Comparison of ENCODE assay signal across 9 mouse cellular contexts in genomic region chr5:33705612-33706349, GRCm38 (mm10). TPM values are rescaled to one million over a fixed set of nuclear protein-coding genes. Genes with fewer than 3 reads are reported as not detected.
A peak's percentile ranks its signal among the peaks of the same experiment; 100 is the strongest.
DNase-seq lines count a peak whose midpoint lies in the region; ATAC-seq and TF ChIP-seq lines count a peak whose summit lies in the region.
"Had no signal": no experiment of that assay in that cellular context is flagged by ENCODE, and none has a peak within 500 bp of the region (broad histone marks: within the 10 kb centered on the region; RNA-seq: fewer than 3 reads in every experiment).

No protein-coding gene starts in this region.

- intact Hi-C loops in gastrocnemius, postnatal 36 days (cut with DNase I), result no loop called here

- H3K4me2 ChIP-seq in intestine, embryonic 16.5 days (ENCODE audit: low read depth, low read length), result no peak overlapping the region
- no peak overlapping the region; the same call in 1 of the 2 replicates for H3K4me2 ChIP-seq in intestine, embryonic 15.5 days (replicated peaks)
- H3K4me2 ChIP-seq in embryonic facial prominence, embryonic 11.5 days (ENCODE audit: low read depth, low read length), result no peak overlapping the region
- H3K4me2 ChIP-seq in limb, embryonic 12.5 days, result no peak overlapping the region

- peaks cover 18% of the 10 kb centered on the region for H3K4me1 ChIP-seq in intestine, embryonic 16.5 days (ENCODE audit: control insufficient read depth, insufficient read depth, low read length)
- H3K4me1 ChIP-seq in intestine, embryonic 15.5 days (replicated peaks), result peaks cover 23% of the 10 kb centered on the region
- H3K4me1 ChIP-seq in E14TG2a.4 (replicated peaks; ENCODE audit: low read depth, low read length), result peaks cover 30% of the 10 kb centered on the region
- peaks cover 5% of the 10 kb centered on the region; the same call in 1 of the 2 replicates for H3K4me1 ChIP-seq in embryonic facial prominence, embryonic 11.5 days (ENCODE audit: control insufficient read depth, insufficient read depth, low read length)
- peaks cover 26% of the 10 kb centered on the region for H3K4me1 ChIP-seq in limb, embryonic 12.5 days (replicated peaks)

- TF ChIP-seq CTCF in E14TG2a.4 (conservative IDR thresholded peaks at IDR 0.05; ENCODE audit: low read length), result no peak

- no peaks in the 10 kb centered on the region for H3K27me3 ChIP-seq in intestine, embryonic 16.5 days (replicated peaks; ENCODE audit: control insufficient read depth, insufficient read depth, low read length)
- no peaks in the 10 kb centered on the region; the same call in 1 of the 2 replicates for H3K27me3 ChIP-seq in intestine, embryonic 15.5 days (replicated peaks)
- H3K27me3 ChIP-seq in E14TG2a.4 (ENCODE audit: insufficient read depth, low read length), result peaks cover 87% of the 10 kb centered on the region
- no peaks in the 10 kb centered on the region for H3K27me3 ChIP-seq in embryonic facial prominence, embryonic 11.5 days (ENCODE audit: control insufficient read depth, insufficient read depth, low read length)
- H3K27me3 ChIP-seq in limb, embryonic 12.5 days, result peaks cover 11% of the 10 kb centered on the region; the same call in 1 of the 2 replicates

- H3K9me3 ChIP-seq in intestine, embryonic 16.5 days (ENCODE audit: control insufficient read depth, low read length), result no peaks in the 10 kb centered on the region
- no peaks in the 10 kb centered on the region for H3K9me3 ChIP-seq in intestine, embryonic 15.5 days
- no peaks in the 10 kb centered on the region for H3K9me3 ChIP-seq in E14TG2a.4 (ENCODE audit: low read length)
- H3K9me3 ChIP-seq in embryonic facial prominence, embryonic 11.5 days (replicated peaks; ENCODE audit: control insufficient read depth, low read length), result no peaks in the 10 kb centered on the region
- H3K9me3 ChIP-seq in limb, embryonic 12.5 days, result no peaks in the 10 kb centered on the region

- 44% methylated on average over 9 of the region's 9 CpGs for WGBS in intestine, embryonic 16.5 days
- WGBS in intestine, embryonic 15.5 days, result 44% methylated on average over 9 of the region's 9 CpGs
- WGBS in embryonic facial prominence, embryonic 11.5 days, result 32% methylated on average over 9 of the region's 9 CpGs
- 39% methylated on average over 9 of the region's 9 CpGs for WGBS in limb, embryonic 12.5 days

- H3K36me3 ChIP-seq in intestine, embryonic 16.5 days (ENCODE audit: control insufficient read depth, insufficient read depth, low read length), result no peaks in the 10 kb centered on the region
- no peaks in the 10 kb centered on the region for H3K36me3 ChIP-seq in intestine, embryonic 15.5 days
- no peaks in the 10 kb centered on the region for H3K36me3 ChIP-seq in E14TG2a.4 (ENCODE audit: insufficient read depth, low read length)
- H3K36me3 ChIP-seq in embryonic facial prominence, embryonic 11.5 days (replicated peaks; ENCODE audit: control insufficient read depth, insufficient read depth, low read depth, low read length), result no peaks in the 10 kb centered on the region
- H3K36me3 ChIP-seq in limb, embryonic 12.5 days, result no peaks in the 10 kb centered on the region

- peak; percentile 16; the same call in 1 of the 2 replicates for ATAC-seq in intestine, embryonic 16.5 days
- ATAC-seq in intestine, embryonic 15.5 days, result no peak
- peak; percentile 7 for ATAC-seq in embryonic facial prominence, embryonic 11.5 days (replicated peaks; ENCODE audit: insufficient number of reproducible peaks, low FRiP score, low TSS enrichment, low read depth)
- ATAC-seq in limb, embryonic 12.5 days (ENCODE audit: insufficient number of reproducible peaks, insufficient read depth, low FRiP score, low TSS enrichment, low read depth), result no peak

- H3K4me3 ChIP-seq in intestine, embryonic 16.5 days (ENCODE audit: low read length), result no peak overlapping the region
- H3K4me3 ChIP-seq in intestine, embryonic 15.5 days (replicated peaks), result no peak overlapping the region
- peak overlapping the region; percentile 23; the same call in 1 of the 2 replicates for H3K4me3 ChIP-seq in E14TG2a.4 (replicated peaks; ENCODE audit: low read length)
- H3K4me3 ChIP-seq in embryonic facial prominence, embryonic 11.5 days (ENCODE audit: low read depth, low read length), result no peak overlapping the region
- H3K4me3 ChIP-seq in limb, embryonic 12.5 days (replicated peaks), result no peak overlapping the region

- no peak overlapping the region for H3K27ac ChIP-seq in intestine, embryonic 16.5 days (ENCODE audit: low read length)
- no peak overlapping the region for H3K27ac ChIP-seq in intestine, embryonic 15.5 days
- H3K27ac ChIP-seq in embryonic facial prominence, embryonic 11.5 days (replicated peaks; ENCODE audit: low read depth, low read length), result no peak overlapping the region
- 0 out of 2 replicates have a peak overlapping the region, but pooled peaks have one; percentile 23 for H3K27ac ChIP-seq in limb, embryonic 12.5 days
- H3K27ac ChIP-seq: liver, embryonic 14.5 days had no signal

- H3K9ac ChIP-seq in intestine, embryonic 16.5 days (ENCODE audit: low read depth, low read length), result peak overlapping the region; percentile 4; the same call in 1 of the 2 replicates
- no peak overlapping the region for H3K9ac ChIP-seq in intestine, embryonic 15.5 days
- no peak overlapping the region; the same call in 1 of the 2 replicates for H3K9ac ChIP-seq in embryonic facial prominence, embryonic 11.5 days (replicated peaks; ENCODE audit: low read length)
- no peak overlapping the region for H3K9ac ChIP-seq in limb, embryonic 12.5 days (replicated peaks)
- H3K9ac ChIP-seq: liver, embryonic 14.5 days had no signal

- DNase-seq in embryonic facial prominence, embryonic 11.5 days (ENCODE audit: low spot score), result no peak
- no peak for DNase-seq in adrenal gland, adult 2 months
- DNase-seq in gastrocnemius, postnatal 36 days, result no peak
- DNase-seq in adrenal gland, postnatal 36 days, result no peak

RNA-seq across cellular contexts. Expression of gene Fgfr3, which starts 15.7 kb away (rescaled TPM):
- polyA plus RNA-seq in intestine, embryonic 16.5 days (2015; fragmentation: Nextera tagmentation; extraction: Ambion mirVana), result 9.0 and 9.8 TPM in 2 replicates
- polyA plus RNA-seq in intestine, embryonic 15.5 days (2015; fragmentation: Nextera tagmentation; extraction: Ambion mirVana), result 11.4 and 11.6 TPM in 2 replicates
- polyA plus RNA-seq in embryonic facial prominence, embryonic 11.5 days (2014; fragmentation: Nextera tagmentation; extraction: Ambion mirVana), result 7.6 and 9.5 TPM in 2 replicates
- polyA plus RNA-seq in limb, embryonic 12.5 days (2016; fragmentation: Nextera tagmentation; extraction: Ambion mirVana), result 24.5 and 28.0 TPM in 2 replicates
- total RNA-seq in adrenal gland, adult 2 months (2021), result 1 to 10 TPM; 2.2 to 3.6 TPM
- 3.7 and 5.2 TPM in 2 replicates for polyA plus RNA-seq in adrenal gland, adult 2 months (2012; rRNA removed)
- 1 to 10 TPM; 3.1 to 5.0 TPM for total RNA-seq in gastrocnemius, postnatal 36 days (2021)
- total RNA-seq in adrenal gland, postnatal 36 days (2021), result 1 to 10 TPM; 2.4 to 3.8 TPM

RNA-seq across cellular contexts. Expression of gene Tmem129, which starts 47.6 kb away (rescaled TPM):
- 35.7 and 36.9 TPM in 2 replicates for polyA plus RNA-seq in intestine, embryonic 16.5 days (2015; fragmentation: Nextera tagmentation; extraction: Ambion mirVana)
- 31.8 and 33.1 TPM in 2 replicates for polyA plus RNA-seq in intestine, embryonic 15.5 days (2015; fragmentation: Nextera tagmentation; extraction: Ambion mirVana)
- 38.6 and 39.9 TPM in 2 replicates for polyA plus RNA-seq in embryonic facial prominence, embryonic 11.5 days (2014; fragmentation: Nextera tagmentation; extraction: Ambion mirVana)
- polyA plus RNA-seq in limb, embryonic 12.5 days (2016; fragmentation: Nextera tagmentation; extraction: Ambion mirVana), result 41.9 and 42.8 TPM in 2 replicates
- total RNA-seq in adrenal gland, adult 2 months (2021), result 10 to 100 TPM; 27.5 to 31.0 TPM
- polyA plus RNA-seq in adrenal gland, adult 2 months (2012; rRNA removed), result 80.4 and 90.5 TPM in 2 replicates
- total RNA-seq in gastrocnemius, postnatal 36 days (2021), result 1 to 10 TPM; 6.1 to 9.7 TPM
- total RNA-seq in adrenal gland, postnatal 36 days (2021), result 10 to 100 TPM; 25.9 to 28.5 TPM

RNA-seq across cellular contexts. Expression of gene Tacc3, which starts 47.9 kb away (rescaled TPM):
- polyA plus RNA-seq in intestine, embryonic 16.5 days (2015; fragmentation: Nextera tagmentation; extraction: Ambion mirVana), result 130 and 144 TPM in 2 replicates
- polyA plus RNA-seq in intestine, embryonic 15.5 days (2015; fragmentation: Nextera tagmentation; extraction: Ambion mirVana), result 148 and 172 TPM in 2 replicates
- polyA plus RNA-seq in embryonic facial prominence, embryonic 11.5 days (2014; fragmentation: Nextera tagmentation; extraction: Ambion mirVana), result 318 and 328 TPM in 2 replicates
- polyA plus RNA-seq in limb, embryonic 12.5 days (2016; fragmentation: Nextera tagmentation; extraction: Ambion mirVana), result 258 and 275 TPM in 2 replicates
- 1 to 10 TPM; 4.4 to 5.4 TPM for total RNA-seq in adrenal gland, adult 2 months (2021)
- polyA plus RNA-seq in adrenal gland, adult 2 months (2012; rRNA removed), result 2.3 and 3.6 TPM in 2 replicates
- 1 to 10 TPM; 1.6 to 3.1 TPM for total RNA-seq in gastrocnemius, postnatal 36 days (2021)
- 1 to 10 TPM; 7.6 to 8.4 TPM for total RNA-seq in adrenal gland, postnatal 36 days (2021)

RNA-seq across cellular contexts. Expression of gene Slbp, which starts 53.4 kb away (rescaled TPM):
- polyA plus RNA-seq in intestine, embryonic 16.5 days (2015; fragmentation: Nextera tagmentation; extraction: Ambion mirVana), result 164 and 184 TPM in 2 replicates
- 196 and 228 TPM in 2 replicates for polyA plus RNA-seq in intestine, embryonic 15.5 days (2015; fragmentation: Nextera tagmentation; extraction: Ambion mirVana)
- polyA plus RNA-seq in embryonic facial prominence, embryonic 11.5 days (2014; fragmentation: Nextera tagmentation; extraction: Ambion mirVana), result 323 and 360 TPM in 2 replicates
- 307 and 311 TPM in 2 replicates for polyA plus RNA-seq in limb, embryonic 12.5 days (2016; fragmentation: Nextera tagmentation; extraction: Ambion mirVana)
- total RNA-seq in adrenal gland, adult 2 months (2021), result 10 to 100 TPM; 29.4 to 37.7 TPM
- polyA plus RNA-seq in adrenal gland, adult 2 months (2012; rRNA removed), result 17.8 and 25.0 TPM in 2 replicates
- total RNA-seq in gastrocnemius, postnatal 36 days (2021), result 1 to 10 TPM; 7.4 to 7.6 TPM
- total RNA-seq in adrenal gland, postnatal 36 days (2021), result 10 to 100 TPM; 44.8 to 47.8 TPM

Comparison
In these comparisons a context has a peak if more than half of its experiments do, and no peak if none do; other contexts are left out.
1. ATAC-seq: peak in intestine, embryonic 16.5 days (single experiment) and embryonic facial prominence, embryonic 11.5 days (single experiment); none in intestine, embryonic 15.5 days (single experiment) and limb, embryonic 12.5 days (single experiment).
2. RNA of gene Tacc3, which starts 47.9 kb away (polyA plus RNA-seq): 318 to 328 TPM in embryonic facial prominence, embryonic 11.5 days, 258 to 275 TPM in limb, embryonic 12.5 days, 148 to 172 TPM in intestine, embryonic 15.5 days and 130 to 144 TPM in intestine, embryonic 16.5 days; 2.3 to 3.6 TPM in adrenal gland, adult 2 months; every median in the first group is over 10 times any median in the second.